Mouse (Mus musculus) ES-Bruce4 (cell line): ENCODE data around the gene Fli1.

Source experiments
- CTCF ChIP-seq: IDR thresholded peaks from one replicate; pipeline ENCODE4 v1.8.1; 2011; ENCODE audit warnings: low read depth, low read length
- EP300 ChIP-seq: IDR thresholded peaks from 2 replicates; pipeline ENCODE4 v1.6.1; 2011; ENCODE audit warnings: low read depth, low read length; ENCODE audit not compliant: insufficient read depth
- POLR2A ChIP-seq: IDR thresholded peaks from one replicate; pipeline ENCODE4 v1.8.1; 2011; ENCODE audit warnings: low read length; ENCODE audit not compliant: insufficient read depth

DNA sequence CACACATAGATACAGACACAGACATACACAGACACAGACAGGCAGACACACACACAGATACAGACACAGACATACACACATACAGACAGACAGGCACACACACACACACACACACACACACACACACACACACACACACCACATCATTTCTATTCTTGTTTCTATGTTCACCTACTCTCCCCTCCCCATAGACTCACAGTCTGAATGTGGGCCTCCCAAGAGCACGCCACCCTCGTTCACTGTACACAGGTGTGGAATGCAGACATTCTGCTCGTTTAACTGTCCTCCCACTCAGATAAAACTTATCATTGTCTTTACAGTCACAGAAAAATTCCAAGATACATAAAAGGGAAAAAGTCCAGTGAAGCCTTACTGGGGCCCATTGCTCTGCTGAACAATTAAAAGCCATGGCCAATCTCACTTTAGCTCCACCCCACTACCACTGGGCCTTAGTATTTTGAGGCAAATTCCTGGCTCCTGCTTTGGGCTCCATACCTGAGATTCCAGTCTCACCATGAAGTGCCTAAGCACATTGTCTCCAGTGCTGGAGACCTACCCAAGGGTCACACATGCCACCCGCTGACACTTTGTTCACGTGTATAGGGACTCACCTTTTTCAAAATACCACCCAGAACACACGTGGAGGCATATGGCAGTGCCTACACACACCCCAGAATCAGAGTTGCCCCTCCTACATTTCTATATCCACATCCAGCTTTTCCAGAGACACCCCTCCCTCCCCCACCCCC is 98.0 kb downstream of the Fli1 start:
- TF ChIP-seq EP300 (no peak), POLR2A (no peak), CTCF (no peak)
